Mouse (Mus musculus): ENCODE measurements around the gene Dlx6.

- TF ChIP-seq CTCF (IDR thresholded peaks at IDR 0.05; ENCODE audit: control insufficient read depth, insufficient read depth, insufficient read length) = no peak
- no peak for TF ChIP-seq MAX (IDR thresholded peaks at IDR 0.05)
- no peak for TF ChIP-seq FOSL1 (IDR thresholded peaks at IDR 0.05; ENCODE audit: insufficient read depth, low read length, poor library complexity, severe bottlenecking)
- TF ChIP-seq USF1 (IDR thresholded peaks at IDR 0.05; ENCODE audit: low read depth) = no peak
- TF ChIP-seq MYOD1 (IDR thresholded peaks at IDR 0.05; ENCODE audit: control insufficient read depth, insufficient read length, low read depth) = no peak
- TF ChIP-seq MYOG (IDR thresholded peaks at IDR 0.05; ENCODE audit: control insufficient read depth, extremely low read depth, insufficient read length) = no peak
These were observed 54.2 kb downstream of the Dlx6 start for GRCm38 (mm10) chr6:6917334-6917733.
